Comparison of ENCODE assay signal across 7 mouse cellular contexts in the genomic region with DNA sequence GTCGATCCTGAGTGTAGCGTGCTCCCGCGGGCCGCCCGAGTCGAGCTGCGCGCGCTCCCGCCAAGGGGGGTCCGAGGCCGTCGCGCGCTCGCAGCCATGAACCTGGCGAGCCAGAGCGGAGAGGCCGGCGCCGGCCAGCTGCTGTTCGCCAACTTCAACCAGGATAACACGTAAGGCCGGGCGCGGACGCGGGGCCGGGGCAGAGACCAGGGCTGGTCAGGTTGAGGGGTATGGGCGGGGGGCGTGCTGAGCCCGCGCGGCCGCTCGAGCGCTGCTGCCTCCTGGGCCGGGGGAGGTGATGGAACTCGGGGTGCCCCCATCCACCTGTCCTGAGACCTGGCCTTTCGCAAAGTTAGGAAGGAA. TPM values are rescaled to one million over a fixed set of nuclear protein-coding genes. Genes with fewer than 3 reads are reported as not detected.
DNase-seq lines count a peak whose midpoint lies in the region; ATAC-seq lines count a peak whose summit lies in the region.

No protein-coding gene starts in this region.

- H3K4me3 ChIP-seq in lung, embryonic 15.5 days = peak overlapping the region; percentile 89
- H3K4me3 ChIP-seq in embryonic facial prominence, embryonic 15.5 days (replicated peaks) = peak overlapping the region; percentile 77
- H3K4me3 ChIP-seq in intestine, embryonic 16.5 days (ENCODE audit: low read length) = peak overlapping the region; percentile 94
- H3K4me3 ChIP-seq in neural tube, embryonic 15.5 days (replicated peaks) = peak overlapping the region; percentile 94

- ATAC-seq in lung, embryonic 15.5 days (ENCODE audit: borderline replicate concordance, extremely low read depth, low FRiP score, low TSS enrichment) = peak; percentile 63
- peak; percentile 46 for ATAC-seq in embryonic facial prominence, embryonic 15.5 days (ENCODE audit: insufficient number of reproducible peaks, low FRiP score, low TSS enrichment, low read depth)
- ATAC-seq in intestine, embryonic 16.5 days = peak; percentile 57; the same call in 1 of the 2 replicates
- peak; percentile 66 for ATAC-seq in neural tube, embryonic 15.5 days (ENCODE audit: low FRiP score)
- no peak for ATAC-seq in megakaryocyte progenitor cell, adult 5-6 weeks (replicated peaks; ENCODE audit: poor library complexity)

- WGBS in lung, embryonic 15.5 days = under 1% methylated on average over 32 of the region's 41 CpGs
- under 1% methylated on average over 32 of the region's 41 CpGs for WGBS in embryonic facial prominence, embryonic 15.5 days
- under 1% methylated on average over 41 of the region's 41 CpGs for WGBS in intestine, embryonic 16.5 days
- under 1% methylated on average over 38 of the region's 41 CpGs for WGBS in neural tube, embryonic 15.5 days

- no peak for DNase-seq in lung, adult 18-20 months
- DNase-seq in cerebellum, postnatal 25 days = no peak

- H3K27ac ChIP-seq in lung, embryonic 15.5 days = peak overlapping the region; percentile 81
- peak overlapping the region; percentile 66 for H3K27ac ChIP-seq in embryonic facial prominence, embryonic 15.5 days (replicated peaks)
- peak overlapping the region; percentile 82 for H3K27ac ChIP-seq in intestine, embryonic 16.5 days (ENCODE audit: low read length)
- H3K27ac ChIP-seq in neural tube, embryonic 15.5 days (replicated peaks) = peak overlapping the region; percentile 82

- peak overlapping the region; percentile 93 for H3K9ac ChIP-seq in lung, embryonic 15.5 days
- H3K9ac ChIP-seq in embryonic facial prominence, embryonic 15.5 days = peak overlapping the region; percentile 96
- H3K9ac ChIP-seq in intestine, embryonic 16.5 days (ENCODE audit: low read depth, low read length) = peak overlapping the region; percentile 91
- peak overlapping the region; percentile 94 for H3K9ac ChIP-seq in neural tube, embryonic 15.5 days (replicated peaks)

- H3K27me3 ChIP-seq in lung, embryonic 15.5 days = no peaks in the 10 kb centered on the region
- H3K27me3 ChIP-seq in embryonic facial prominence, embryonic 15.5 days = no peaks in the 10 kb centered on the region
- no peaks in the 10 kb centered on the region for H3K27me3 ChIP-seq in intestine, embryonic 16.5 days (replicated peaks; ENCODE audit: control insufficient read depth, insufficient read depth, low read length)
- H3K27me3 ChIP-seq in neural tube, embryonic 15.5 days (replicated peaks) = no peaks in the 10 kb centered on the region

- peaks cover 11% of the 10 kb centered on the region for H3K4me1 ChIP-seq in lung, embryonic 15.5 days
- H3K4me1 ChIP-seq in embryonic facial prominence, embryonic 15.5 days = peaks cover 13% of the 10 kb centered on the region
- H3K4me1 ChIP-seq in intestine, embryonic 16.5 days (ENCODE audit: control insufficient read depth, insufficient read depth, low read length) = peaks cover 10% of the 10 kb centered on the region
- peaks cover 22% of the 10 kb centered on the region for H3K4me1 ChIP-seq in neural tube, embryonic 15.5 days

- no peaks in the 10 kb centered on the region for H3K9me3 ChIP-seq in lung, embryonic 15.5 days
- H3K9me3 ChIP-seq in embryonic facial prominence, embryonic 15.5 days (replicated peaks) = no peaks in the 10 kb centered on the region
- H3K9me3 ChIP-seq in intestine, embryonic 16.5 days (ENCODE audit: control insufficient read depth, low read length) = no peaks in the 10 kb centered on the region
- no peaks in the 10 kb centered on the region for H3K9me3 ChIP-seq in neural tube, embryonic 15.5 days (replicated peaks)

- peak overlapping the region; percentile 79 for H3K4me2 ChIP-seq in lung, embryonic 15.5 days
- peak overlapping the region; percentile 85 for H3K4me2 ChIP-seq in embryonic facial prominence, embryonic 15.5 days (replicated peaks)
- peak overlapping the region; percentile 74 for H3K4me2 ChIP-seq in intestine, embryonic 16.5 days (ENCODE audit: low read depth, low read length)
- H3K4me2 ChIP-seq in neural tube, embryonic 15.5 days = peak overlapping the region; percentile 87

- H3K36me3 ChIP-seq in lung, embryonic 15.5 days = no peaks in the 10 kb centered on the region
- peaks cover 22% of the 10 kb centered on the region for H3K36me3 ChIP-seq in embryonic facial prominence, embryonic 15.5 days
- H3K36me3 ChIP-seq in intestine, embryonic 16.5 days (ENCODE audit: control insufficient read depth, insufficient read depth, low read length) = peaks cover 8% of the 10 kb centered on the region; the same call in 1 of the 2 replicates
- H3K36me3 ChIP-seq in neural tube, embryonic 15.5 days = peaks cover 16% of the 10 kb centered on the region

RNA-seq across cellular contexts. Expression of a gene that starts 2.1 kb away (rescaled TPM):
- 40.8 and 44.5 TPM in 2 replicates for polyA plus RNA-seq in lung, embryonic 15.5 days (2015; fragmentation: Nextera tagmentation; extraction: Ambion mirVana)
- 44.7 and 47.8 TPM in 2 replicates for polyA plus RNA-seq in embryonic facial prominence, embryonic 15.5 days (2015; fragmentation: Nextera tagmentation; extraction: Ambion mirVana)
- 33.6 and 33.8 TPM in 2 replicates for polyA plus RNA-seq in intestine, embryonic 16.5 days (2015; fragmentation: Nextera tagmentation; extraction: Ambion mirVana)
- polyA plus RNA-seq in neural tube, embryonic 15.5 days (2015; fragmentation: Nextera tagmentation; extraction: Ambion mirVana) = 41.1 and 43.3 TPM in 2 replicates
- total RNA-seq in megakaryocyte progenitor cell, adult 5-6 weeks (2015) = 17.6 and 18.0 TPM in 2 replicates
- total RNA-seq in megakaryocyte progenitor cell, adult 5-6 weeks (2017) = 29.3 and 35.3 TPM in 2 replicates

RNA-seq across cellular contexts. Expression of a gene that starts 21.0 kb away (rescaled TPM):
- polyA plus RNA-seq in lung, embryonic 15.5 days (2015; fragmentation: Nextera tagmentation; extraction: Ambion mirVana) = 0.35 and 0.59 TPM in 2 replicates
- 4.1 and 4.6 TPM in 2 replicates for polyA plus RNA-seq in embryonic facial prominence, embryonic 15.5 days (2015; fragmentation: Nextera tagmentation; extraction: Ambion mirVana)
- polyA plus RNA-seq in intestine, embryonic 16.5 days (2015; fragmentation: Nextera tagmentation; extraction: Ambion mirVana) = 1.6 and 1.7 TPM in 2 replicates
- 57.8 and 59.2 TPM in 2 replicates for polyA plus RNA-seq in neural tube, embryonic 15.5 days (2015; fragmentation: Nextera tagmentation; extraction: Ambion mirVana)
- not detected in 2 replicates for total RNA-seq in megakaryocyte progenitor cell, adult 5-6 weeks (2015)
- total RNA-seq in megakaryocyte progenitor cell, adult 5-6 weeks (2017) = not detected in 2 replicates

Comparison
In these comparisons a context has a peak if more than half of its experiments do, and no peak if none do; other contexts are left out.
1. RNA of a gene that starts 21.0 kb away (polyA plus RNA-seq): 57.8 to 59.2 TPM in neural tube, embryonic 15.5 days; 4.1 to 4.6 TPM in embryonic facial prominence, embryonic 15.5 days, 1.6 to 1.7 TPM in intestine, embryonic 16.5 days and 0.35 to 0.59 TPM in lung, embryonic 15.5 days; every median in the first group is over 10 times any median in the second.
2. Peak in every context shown above with its lines, with median percentiles within 50 percentile points of each other: H3K27ac ChIP-seq, H3K4me2 ChIP-seq, H3K4me3 ChIP-seq and H3K9ac ChIP-seq.